Mouse (Mus musculus) limb, embryonic 11.5 days (tissue): Measurements from ENCODE around the gene Pqlc2. TPM values are rescaled to one million over a fixed set of nuclear protein-coding genes. Genes with fewer than 3 reads are reported as not detected.

ENCODE experiments used
- ATAC-seq: fragments of 200-750 bp; cut with Nextera tagmentation; 2 replicates; pipeline ENCODE4 v1.8.0; 2017; ENCODE audit warnings: low read depth; ENCODE audit not compliant: insufficient number of reproducible peaks, low FRiP score, low TSS enrichment
- DNase-seq: peaks from one replicate; pipeline ENCODE4 v3.0.0-alpha.2; 2015; ENCODE audit warnings: low spot score
- H3K27ac ChIP-seq: fragments of 300-500 bp; sonication (generic); replicated peaks from 2 replicates; pipeline ENCODE4 v1.5.1; 2014; ENCODE audit warnings: low read depth, mild to moderate bottlenecking, low read length
- H3K27me3 ChIP-seq: fragments of 300-500 bp; sonication (generic); 2 replicates; pipeline ENCODE4 v1.6.1; 2014; ENCODE audit warnings: mild to moderate bottlenecking, low read length, mixed read lengths; ENCODE audit not compliant: control insufficient read depth, insufficient read depth
- H3K36me3 ChIP-seq: fragments of 300-500 bp; sonication (generic); 2 replicates; pipeline ENCODE4 v1.6.1; 2014; ENCODE audit warnings: mild to moderate bottlenecking, low read length, moderate library complexity, mixed read lengths; ENCODE audit not compliant: control insufficient read depth, insufficient read depth
- H3K4me1 ChIP-seq: fragments of 300-500 bp; sonication (generic); 2 replicates; pipeline ENCODE4 v1.6.1; 2014; ENCODE audit warnings: low read length, mixed read lengths; ENCODE audit not compliant: control insufficient read depth, insufficient read depth
- H3K4me2 ChIP-seq: fragments of 300-500 bp; sonication (generic); 2 replicates; pipeline ENCODE4 v1.6.1; 2014; ENCODE audit warnings: low read depth, mild to moderate bottlenecking, moderate library complexity; ENCODE audit not compliant: severe bottlenecking
- H3K4me3 ChIP-seq: fragments of 300-500 bp; sonication (generic); 2 replicates; pipeline ENCODE4 v1.5.1; 2014; ENCODE audit warnings: low read depth, low read length
- H3K9ac ChIP-seq: fragments of 300-500 bp; sonication (generic); 2 replicates; pipeline ENCODE4 v1.6.1; 2014; ENCODE audit warnings: mild to moderate bottlenecking, low read length
- H3K9me3 ChIP-seq: fragments of 300-500 bp; sonication (generic); 2 replicates; pipeline ENCODE4 v1.6.1; 2016; ENCODE audit warnings: low read length; ENCODE audit not compliant: control insufficient read depth
- WGBS: fragments of 180-500 bp; shearing (Covaris S2); extraction: QIAGEN DNeasy Blood & Tissue Kit; methylation state at CpG from one replicate; pipeline ENCODE4 v1.1.7; 2014; 5-methylcytosine and 5-hydroxymethylcytosine counted together
- polyA plus RNA-seq: library from polyadenylated mRNA; unstranded; fragments of >200 nt; fragmentation: Nextera tagmentation; extraction: Ambion mirVana; gene quantifications from 2 replicates; pipeline ENCODE4 v1.2.1, GENCODE M21; 2014

Pqlc2 gene
- polyA plus RNA-seq, 1 experiment from 2014 or later = 13.0 TPM

DNA sequence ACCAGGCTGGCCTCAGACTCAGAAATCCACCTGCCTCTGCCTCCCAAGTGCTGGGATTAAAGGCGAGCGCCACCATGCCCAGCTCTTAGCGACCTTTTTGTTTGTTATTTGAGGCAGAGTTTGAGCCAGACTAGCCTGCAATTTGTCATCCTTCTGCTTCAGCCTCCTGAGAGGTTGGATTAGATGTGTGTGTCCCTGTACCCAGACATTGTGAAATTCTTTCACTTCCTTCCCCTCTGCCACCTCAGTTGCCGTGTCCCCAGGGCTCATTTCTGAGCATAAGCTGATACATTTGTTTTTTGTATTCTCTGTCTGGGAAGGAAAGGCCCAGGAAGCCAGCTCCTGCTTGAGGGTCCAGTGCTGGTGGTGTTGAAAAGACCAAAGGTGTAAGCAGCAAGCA, 30.3 kb upstream of the Pqlc2 start:
- ATAC-seq = no peak
- H3K4me1 ChIP-seq = no peaks in the 10 kb centered on the region
- no peak overlapping the region for H3K27ac ChIP-seq
- no peak overlapping the region for H3K4me3 ChIP-seq
- WGBS = 89% methylated on average over 4 of the region's 4 CpGs
- no peak overlapping the region for H3K9ac ChIP-seq
- H3K4me2 ChIP-seq = no peak overlapping the region
- no peaks in the 10 kb centered on the region for H3K9me3 ChIP-seq
- no peak for DNase-seq
- H3K27me3 ChIP-seq = peaks cover 3% of the 10 kb centered on the region; the same call in 1 of the 2 replicates
- no peaks in the 10 kb centered on the region for H3K36me3 ChIP-seq

DNA sequence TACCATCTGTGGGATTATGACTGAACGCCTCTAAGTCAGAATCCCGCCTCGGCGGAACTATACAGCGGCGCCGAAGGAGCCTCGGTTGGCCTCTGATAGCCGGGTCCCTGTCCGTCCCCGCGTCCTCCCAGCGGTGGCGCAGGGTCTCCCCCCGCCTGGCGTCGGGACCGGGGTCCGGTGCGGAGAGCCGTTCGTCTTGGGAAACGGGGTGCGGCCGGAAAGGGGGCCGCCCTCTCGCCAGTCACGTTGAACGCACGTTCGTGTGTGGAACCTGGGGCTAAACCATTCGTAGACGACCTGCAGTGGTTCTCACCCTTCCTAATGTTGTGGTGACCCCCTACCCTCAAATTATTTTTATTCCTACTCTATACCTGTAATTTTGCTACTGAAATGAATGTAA, 27.6 kb upstream of the Pqlc2 start:
- Histone ChIP-seq H3K4me3 (no peak overlapping the region), H3K9me3 (no peaks in the 10 kb centered on the region), H3K9ac (no peak overlapping the region), H3K36me3 (no peaks in the 10 kb centered on the region), H3K4me1 (no peaks in the 10 kb centered on the region), H3K27me3 (peaks cover 3% of the 10 kb centered on the region; the same call in 1 of the 2 replicates), H3K4me2 (no peak overlapping the region), H3K27ac (no peak overlapping the region)
- no peak for DNase-seq
- ATAC-seq = no peak
- WGBS = 48% methylated on average over 33 of the region's 33 CpGs

DNA sequence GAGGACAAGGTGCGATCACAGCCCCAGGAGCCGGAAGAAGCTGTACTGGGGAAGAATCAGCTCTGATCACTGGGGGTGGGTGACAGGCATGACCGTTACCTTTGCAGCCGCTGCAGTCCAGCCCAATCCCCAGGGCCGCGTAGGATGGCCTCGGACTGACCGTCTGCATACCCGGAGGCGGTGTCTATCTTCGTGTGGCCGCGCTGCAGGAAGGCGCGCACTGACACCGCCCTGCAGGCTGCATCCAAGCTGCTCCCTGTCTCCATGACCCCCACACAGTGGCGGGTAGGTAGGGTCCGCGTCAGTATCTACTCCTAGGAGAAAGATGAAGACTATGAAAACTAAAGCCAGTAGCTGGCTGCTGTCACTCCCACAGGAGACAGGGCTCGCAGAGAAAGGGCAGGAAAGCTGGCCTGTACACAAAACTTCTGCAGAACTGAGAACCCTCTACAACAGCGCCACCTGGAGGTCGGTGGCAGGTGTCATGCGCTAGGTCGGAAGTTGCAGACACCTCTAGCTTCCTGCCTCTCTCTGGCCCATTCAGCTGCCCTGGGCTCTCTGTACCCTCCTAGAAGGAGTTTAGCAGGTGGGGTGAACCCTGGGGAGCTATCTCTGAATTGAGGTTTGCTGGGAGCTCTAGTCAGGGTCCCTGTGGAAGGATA, 26.4 kb upstream of the Pqlc2 start:
- no peaks in the 10 kb centered on the region for H3K36me3 ChIP-seq
- H3K27me3 ChIP-seq = peaks cover 3% of the 10 kb centered on the region; the same call in 1 of the 2 replicates
- ATAC-seq = peak; percentile 44; the same call in 1 of the 2 replicates
- H3K27ac ChIP-seq = no peak overlapping the region
- WGBS = 23% methylated on average over 24 of the region's 24 CpGs
- H3K9me3 ChIP-seq = no peaks in the 10 kb centered on the region
- peak overlapping the region; percentile 1; the same call in 1 of the 2 replicates for H3K4me3 ChIP-seq
- no peaks in the 10 kb centered on the region for H3K4me1 ChIP-seq
- H3K9ac ChIP-seq = no peak overlapping the region; the same call in 1 of the 2 replicates
- H3K4me2 ChIP-seq = peak overlapping the region; percentile 34
- peak; percentile 91 for DNase-seq

DNA sequence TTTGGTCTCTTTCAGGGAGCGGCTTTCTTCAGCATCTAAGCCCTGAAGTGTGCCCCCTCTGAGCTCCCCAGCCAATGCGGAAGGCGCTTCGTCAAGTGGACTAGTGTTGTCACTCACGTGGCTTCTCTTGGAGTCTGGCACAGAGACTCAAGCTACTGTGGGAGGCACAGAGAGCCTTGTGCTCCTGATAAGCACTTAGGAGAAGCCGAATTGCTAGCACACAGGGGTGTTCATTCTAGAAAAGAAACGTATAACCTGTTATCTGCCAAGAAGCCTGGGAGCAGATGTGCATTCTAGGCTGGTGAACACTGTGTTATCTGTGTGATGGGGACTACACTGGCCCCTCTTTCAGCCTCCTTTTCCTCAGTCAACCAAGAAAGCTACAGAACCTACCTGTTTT, 25.0 kb upstream of the Pqlc2 start:
- WGBS = 76% methylated on average over 7 of the region's 7 CpGs
- Histone ChIP-seq H3K9ac (no peak overlapping the region), H3K4me2 (no peak overlapping the region), H3K27ac (no peak overlapping the region), H3K4me1 (no peaks in the 10 kb centered on the region), H3K36me3 (no peaks in the 10 kb centered on the region), H3K4me3 (no peak overlapping the region), H3K9me3 (no peaks in the 10 kb centered on the region), H3K27me3 (peaks cover 3% of the 10 kb centered on the region; the same call in 1 of the 2 replicates)
- ATAC-seq = no peak
- no peak for DNase-seq

DNA sequence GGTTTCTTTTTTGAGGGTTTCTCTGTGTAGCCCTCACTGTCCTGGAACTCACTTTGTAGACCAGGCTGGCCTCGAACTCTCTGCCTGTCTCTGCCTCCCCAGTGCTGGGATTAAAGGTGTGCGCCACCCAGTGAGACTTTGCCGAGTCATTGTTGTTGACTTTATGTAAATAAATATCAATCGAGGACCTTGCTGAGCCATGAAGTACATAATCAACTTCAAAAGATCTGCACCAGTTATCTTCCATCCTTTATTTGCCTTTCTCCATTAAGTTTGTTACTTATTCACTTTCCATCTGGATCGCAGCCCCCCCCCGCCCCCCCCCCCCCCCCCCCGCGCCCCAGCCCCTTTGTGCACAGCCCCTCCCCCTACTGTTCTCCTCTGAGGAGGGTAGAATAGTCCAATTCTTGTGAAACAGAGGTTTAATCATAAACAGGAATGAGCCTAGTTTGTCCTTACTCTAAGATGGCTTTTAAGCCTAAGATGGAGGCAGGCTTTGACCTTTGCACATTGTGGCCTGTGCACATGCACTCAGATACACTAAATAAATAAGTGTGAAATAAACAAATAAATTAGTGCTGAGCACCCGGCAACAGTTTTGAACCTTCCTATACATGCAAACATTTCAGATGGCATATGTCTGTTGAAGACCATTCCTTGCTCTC, 24.3 kb upstream of the Pqlc2 start:
- Histone ChIP-seq H3K27me3 (peaks cover 3% of the 10 kb centered on the region; the same call in 1 of the 2 replicates), H3K9ac (no peak overlapping the region), H3K4me2 (no peak overlapping the region), H3K4me3 (no peak overlapping the region), H3K9me3 (no peaks in the 10 kb centered on the region), H3K27ac (no peak overlapping the region), H3K36me3 (no peaks in the 10 kb centered on the region), H3K4me1 (no peaks in the 10 kb centered on the region)
- ATAC-seq = no peak
- no peak for DNase-seq
- WGBS = 86% methylated on average over 6 of the region's 9 CpGs

DNA sequence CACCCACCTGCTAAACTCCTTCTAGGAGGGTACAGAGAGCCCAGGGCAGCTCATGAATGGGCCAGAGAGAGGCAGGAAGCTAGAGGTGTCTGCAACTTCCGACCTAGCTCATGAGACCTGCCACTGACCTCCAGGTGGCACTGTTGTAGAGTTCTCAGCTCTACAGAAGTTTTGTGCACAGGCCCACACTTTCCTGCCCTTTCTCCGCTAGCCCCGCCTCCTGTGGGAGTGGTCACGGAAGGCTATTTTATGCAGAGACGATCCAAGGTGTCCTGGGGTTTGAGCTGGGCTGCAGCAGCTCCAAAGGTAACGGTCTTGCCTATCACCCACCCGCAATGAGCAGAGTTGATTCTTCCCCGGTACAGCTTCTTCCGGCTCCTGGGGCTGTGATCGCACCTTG, 20.1 kb upstream of the Pqlc2 start:
- Histone ChIP-seq H3K27ac (no peak overlapping the region), H3K4me3 (no peak overlapping the region; the same call in 1 of the 2 replicates), H3K9ac (no peak overlapping the region), H3K36me3 (no peaks in the 10 kb centered on the region), H3K9me3 (no peaks in the 10 kb centered on the region), H3K4me2 (peak overlapping the region; percentile 13; the same call in 1 of the 2 replicates), H3K27me3 (no peaks in the 10 kb centered on the region), H3K4me1 (no peaks in the 10 kb centered on the region)
- DNase-seq = peak; percentile 85
- ATAC-seq = peak; percentile 54
- 9% methylated on average over 10 of the region's 10 CpGs for WGBS

DNA sequence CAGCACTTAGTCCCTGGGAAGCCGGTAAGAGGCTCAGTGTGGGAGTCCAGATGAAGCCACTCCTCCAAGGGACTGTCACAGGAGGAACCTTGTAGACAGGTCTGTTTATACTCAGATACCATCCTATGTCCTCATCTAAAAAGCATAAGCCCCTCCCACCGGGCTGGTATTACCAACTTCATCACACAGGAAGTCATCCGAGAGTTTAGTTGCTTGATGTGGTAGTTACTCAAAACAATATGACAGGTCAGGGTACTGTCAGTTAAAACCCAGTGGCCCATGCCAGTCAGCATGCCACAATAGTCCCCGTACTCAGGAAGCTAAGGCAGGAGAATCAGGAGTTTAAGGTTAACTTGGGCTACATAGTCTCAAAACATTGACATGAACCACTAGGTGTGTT, 9.2 kb upstream of the Pqlc2 start:
- Histone ChIP-seq H3K36me3 (peaks cover 3% of the 10 kb centered on the region; the same call in 1 of the 2 replicates), H3K4me3 (no peak overlapping the region), H3K9ac (no peak overlapping the region), H3K4me2 (no peak overlapping the region), H3K27ac (no peak overlapping the region), H3K4me1 (no peaks in the 10 kb centered on the region), H3K27me3 (no peaks in the 10 kb centered on the region), H3K9me3 (no peaks in the 10 kb centered on the region)
- 93% methylated on average over 4 of the region's 4 CpGs for WGBS
- DNase-seq (no peak), ATAC-seq (no peak)

DNA sequence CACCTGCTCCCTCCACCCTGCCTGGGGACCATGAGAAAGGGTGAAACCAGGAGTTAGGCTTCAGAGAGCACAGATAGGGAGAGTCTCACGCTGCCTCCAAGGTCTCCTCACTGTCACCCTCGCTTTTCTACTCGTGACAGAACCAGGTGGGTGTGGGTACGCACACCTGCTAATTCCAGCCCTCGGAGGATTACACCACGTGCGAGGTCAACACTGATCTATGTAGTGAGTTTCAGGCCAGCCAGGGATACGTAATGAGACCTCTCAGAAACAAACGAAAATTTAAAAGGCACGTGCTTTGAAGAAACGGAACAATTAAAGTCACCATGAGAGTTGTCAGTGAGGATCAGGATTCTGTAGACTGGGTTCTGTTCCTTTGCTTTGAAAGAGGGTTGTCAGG, 7.9 kb upstream of the Pqlc2 start:
- DNase-seq (no peak), ATAC-seq (no peak)
- Histone ChIP-seq H3K9ac (no peak overlapping the region), H3K36me3 (peaks cover 5% of the 10 kb centered on the region; the same call in 1 of the 2 replicates), H3K4me2 (no peak overlapping the region), H3K9me3 (no peaks in the 10 kb centered on the region), H3K4me1 (no peaks in the 10 kb centered on the region), H3K4me3 (no peak overlapping the region), H3K27me3 (no peaks in the 10 kb centered on the region), H3K27ac (no peak overlapping the region)
- WGBS = 89% methylated on average over 11 of the region's 11 CpGs
